Mouse (Mus musculus) adrenal gland (tissue): ENCODE measurements at regions not wholly inside any gene's neighbourhood (a gene's known extent, or its start where the extent isn't known, plus 50 kb on each side); places are given as distances from the start of the nearest gene placed in this dataset.
"Not testable (repeated sequence)": the region's sequence is repeated elsewhere in the genome, so short reads cannot be mapped to it uniquely, and the experiment has no call there.

Experiments used
- intact Hi-C: fragments of 180-260 bp; cut with DNase I; formaldehyde crosslinking; loops from one replicate; pipeline ENCODE4 v1.15.1; 2025

- intact Hi-C loops, result no loop called here
Observed at GRCm38 (mm10) chr6:4149663-4150062, 62.9 kb upstream of the Bet1 start.

- intact Hi-C loops, result no loop called here
Observed at GRCm38 (mm10) chr6:4158293-4158692, 71.5 kb upstream of the Bet1 start.

DNA sequence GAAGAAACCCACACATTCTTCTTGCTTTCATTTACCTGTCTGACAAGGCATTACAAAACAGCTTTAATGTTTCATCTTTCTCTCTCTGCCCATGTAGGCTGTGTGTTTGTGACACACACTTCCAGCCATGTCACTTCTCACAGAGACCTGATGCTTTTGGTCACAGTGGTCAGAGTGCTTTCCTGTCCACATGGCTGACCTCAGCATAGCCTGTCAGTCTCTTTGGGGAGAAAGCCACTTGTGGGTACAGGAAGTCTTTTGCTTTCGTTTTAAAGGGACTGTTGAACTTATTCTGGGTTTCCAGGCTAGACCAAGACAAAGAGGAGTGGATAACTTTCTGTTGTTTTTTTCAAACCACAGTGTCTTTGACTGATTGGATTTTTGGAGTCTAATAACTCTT lies 77.0 kb upstream of the Bet1 start:
- intact Hi-C loops, result no loop called here

DNA sequence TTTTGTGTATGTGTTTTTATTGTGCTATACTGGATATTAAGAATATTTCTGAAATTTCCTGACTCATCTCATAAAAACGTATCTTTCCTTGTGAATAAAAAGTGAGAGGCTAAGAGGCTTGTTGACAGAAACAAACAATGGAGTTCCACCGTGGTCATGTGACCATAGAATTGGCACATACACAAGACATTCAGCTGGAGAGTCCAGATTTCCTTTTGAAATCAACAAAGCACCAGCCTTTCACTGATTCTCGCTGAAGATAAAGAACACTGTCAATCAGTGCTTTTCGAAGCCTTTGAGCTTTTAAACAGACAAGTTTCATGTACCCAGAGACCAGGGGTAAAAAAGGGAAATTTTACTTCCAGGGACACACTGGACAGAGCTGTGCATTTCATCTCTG lies 80.3 kb upstream of the Bet1 start:
- intact Hi-C loops, result no loop called here

- intact Hi-C loops, result no loop called here
Observed at GRCm38 (mm10) chr6:4167757-4168156, 81.0 kb upstream of the Bet1 start.

DNA sequence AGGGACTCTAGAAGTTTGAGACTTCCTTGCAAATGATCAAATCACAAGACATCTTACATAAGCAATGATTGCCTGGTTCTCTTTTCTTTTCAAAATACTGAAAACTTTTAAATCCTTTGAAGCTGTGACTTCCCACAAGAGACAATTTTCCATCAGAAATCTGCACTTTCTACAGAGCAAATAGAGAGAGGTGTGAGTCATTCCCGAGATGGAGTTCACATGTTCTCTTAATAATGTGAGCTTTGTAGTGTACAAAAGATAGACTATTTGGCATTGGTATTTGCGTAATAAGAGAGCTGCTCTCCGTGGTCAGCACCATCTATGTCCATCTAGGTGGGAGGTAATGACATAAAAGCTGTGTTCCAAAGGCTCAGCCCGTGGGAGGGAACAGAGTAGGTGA lies 84.8 kb upstream of the Bet1 start:
- intact Hi-C loops, result no loop called here

DNA sequence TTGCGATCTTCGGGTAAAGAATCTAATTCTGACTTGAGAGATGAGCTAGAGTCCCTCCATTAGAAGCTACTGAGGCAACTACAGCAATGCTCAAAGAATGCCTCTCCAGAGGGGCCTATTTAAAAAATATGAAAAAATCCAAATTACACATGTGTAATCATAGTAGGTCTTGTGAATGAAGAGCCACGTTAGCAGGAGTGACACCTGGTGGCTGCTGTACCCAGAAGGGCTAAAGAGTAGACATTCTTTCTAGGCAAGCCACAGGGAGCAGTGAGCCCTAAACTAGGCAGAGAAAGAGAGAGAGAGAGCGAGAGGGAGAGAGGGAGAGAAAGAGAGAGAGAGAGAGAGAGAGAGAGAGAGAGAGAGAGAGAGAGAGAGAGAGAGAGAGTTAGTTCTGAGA lies 100.9 kb upstream of the Bet1 start:
- intact Hi-C loops, result no loop called here

GRCm38 (mm10) chr6:4190976-4191375 lies 104.2 kb upstream of the Bet1 start:
- intact Hi-C loops, result not testable (repeated sequence)

- intact Hi-C loops, result no loop called here
Observed at GRCm38 (mm10) chr6:4193286-4193685, 106.5 kb upstream of the Bet1 start.

GRCm38 (mm10) chr6:4201176-4201575 lies 114.4 kb upstream of the Bet1 start:
- intact Hi-C loops, result no loop called here

GRCm38 (mm10) chr6:4205681-4206080 lies 118.9 kb upstream of the Bet1 start:
- intact Hi-C loops, result no loop called here

DNA sequence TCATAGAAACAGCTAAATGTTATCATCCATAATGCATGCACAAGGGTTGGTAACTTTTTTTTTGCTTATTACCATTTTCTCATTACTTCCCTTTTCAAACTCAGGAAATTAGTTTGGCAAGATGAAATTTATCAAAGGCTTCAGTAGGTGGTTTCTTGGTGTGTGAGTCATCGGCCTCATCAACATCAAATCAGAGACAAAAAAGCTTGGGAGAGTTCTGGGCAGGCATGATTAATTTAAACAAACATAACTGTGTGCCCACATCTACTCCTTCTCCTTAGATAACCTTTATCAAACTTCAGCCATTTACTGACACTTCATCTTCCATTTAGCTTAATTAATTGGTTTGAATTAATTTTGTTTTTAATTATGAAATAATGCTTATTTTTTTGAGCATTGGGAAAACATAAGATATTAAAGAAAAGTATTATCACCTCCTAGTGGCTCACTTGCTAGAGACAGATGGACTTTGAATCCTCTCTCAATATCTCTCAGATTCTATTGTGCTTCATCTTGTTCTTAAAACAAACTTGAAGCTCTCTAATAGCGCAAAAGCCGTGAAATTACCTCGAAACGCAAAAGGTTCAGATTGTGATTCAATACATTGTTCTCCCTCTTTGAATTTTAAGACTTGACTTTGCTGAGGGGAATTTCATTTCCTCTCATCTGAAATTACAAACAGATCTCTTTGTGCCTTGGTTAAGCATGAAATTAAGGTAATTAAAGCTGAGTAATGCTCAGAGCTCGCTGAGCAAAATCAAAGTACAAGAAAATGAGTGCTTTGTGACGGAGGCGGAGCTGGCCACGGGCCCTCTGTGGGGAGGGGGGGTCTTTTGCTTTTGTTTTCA lies 158.7 kb upstream of the Bet1 start:
- intact Hi-C loops, result no loop called here

- intact Hi-C loops, result no loop called here
Observed at GRCm38 (mm10) chr6:4246113-4246419, 159.3 kb upstream of the Bet1 start.

DNA sequence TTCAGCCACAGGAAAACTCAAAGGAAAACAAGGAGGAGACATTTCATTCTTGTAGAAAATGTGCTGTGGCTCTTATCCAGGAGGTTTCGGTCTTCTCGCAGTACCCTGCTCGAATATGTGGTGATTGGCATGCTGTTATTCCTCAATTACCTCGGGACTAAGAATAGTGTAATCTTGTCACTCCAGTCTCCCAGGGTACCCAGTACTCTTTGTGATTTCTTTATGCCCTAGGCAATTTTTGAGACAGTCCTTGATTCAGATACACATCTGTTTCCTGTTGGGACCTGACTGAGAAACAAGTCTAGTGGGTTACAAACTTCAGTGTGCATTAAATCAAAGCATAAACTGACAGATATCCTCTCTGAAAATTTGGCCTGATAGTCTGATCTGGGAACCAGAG lies 189.8 kb upstream of the Bet1 start:
- intact Hi-C loops, result no loop called here

DNA sequence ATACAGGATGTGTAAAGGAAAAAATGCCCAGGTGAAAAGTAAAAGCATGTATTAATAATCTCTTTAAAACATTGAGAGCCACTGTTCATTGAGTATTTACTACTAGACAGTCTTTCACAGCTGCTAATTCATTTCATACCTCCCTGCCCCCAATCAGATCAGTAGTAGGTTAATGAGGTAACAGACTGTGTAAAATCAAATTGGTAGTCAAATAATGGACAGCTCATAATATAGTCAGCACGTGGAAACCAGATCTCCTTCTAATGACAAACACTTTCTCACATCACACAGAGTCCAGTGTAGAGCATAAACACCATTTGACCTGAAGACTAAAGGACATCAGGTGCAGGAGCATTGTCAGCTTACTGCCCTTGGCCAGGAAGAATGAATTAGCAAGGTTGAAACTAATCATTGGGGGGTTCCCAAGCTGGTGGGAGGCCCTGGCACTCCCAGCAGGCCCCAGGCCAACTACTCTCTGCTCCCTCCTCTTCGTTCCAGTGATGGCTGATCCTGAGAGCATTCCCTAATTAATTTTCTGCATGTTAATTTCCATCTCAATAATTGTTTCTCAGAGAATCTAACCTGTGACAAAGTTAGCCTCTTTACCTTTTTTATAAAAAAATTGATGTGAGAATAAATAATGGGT lies 190.6 kb upstream of the Bet1 start:
- intact Hi-C loops, result no loop called here

- intact Hi-C loops, result no loop called here
Observed at GRCm38 (mm10) chr6:4291380-4291779, 204.6 kb upstream of the Bet1 start.

GRCm38 (mm10) chr6:4303410-4303809 lies 201.2 kb upstream of the Col1a2 start:
- intact Hi-C loops, result not testable (repeated sequence)

DNA sequence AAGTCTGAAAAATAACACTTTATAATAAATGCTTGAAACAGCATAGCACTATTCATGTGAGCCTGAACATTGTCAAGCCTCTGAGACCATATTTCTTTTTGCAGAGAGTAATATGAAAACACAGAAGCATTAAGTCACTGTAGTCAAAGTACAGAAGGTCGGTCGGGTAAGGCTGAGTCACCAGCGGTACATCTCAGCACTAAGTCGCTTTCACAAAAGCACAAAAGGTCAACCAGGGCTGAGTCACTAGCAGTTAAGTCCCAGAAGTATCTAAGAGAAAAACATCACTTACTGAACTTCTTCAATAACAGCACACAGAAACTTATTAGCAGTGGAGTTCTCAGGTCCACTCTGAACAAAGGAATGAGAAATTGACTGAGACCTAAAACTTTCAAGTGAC lies 154.7 kb upstream of the Col1a2 start:
- intact Hi-C loops, result no loop called here

DNA sequence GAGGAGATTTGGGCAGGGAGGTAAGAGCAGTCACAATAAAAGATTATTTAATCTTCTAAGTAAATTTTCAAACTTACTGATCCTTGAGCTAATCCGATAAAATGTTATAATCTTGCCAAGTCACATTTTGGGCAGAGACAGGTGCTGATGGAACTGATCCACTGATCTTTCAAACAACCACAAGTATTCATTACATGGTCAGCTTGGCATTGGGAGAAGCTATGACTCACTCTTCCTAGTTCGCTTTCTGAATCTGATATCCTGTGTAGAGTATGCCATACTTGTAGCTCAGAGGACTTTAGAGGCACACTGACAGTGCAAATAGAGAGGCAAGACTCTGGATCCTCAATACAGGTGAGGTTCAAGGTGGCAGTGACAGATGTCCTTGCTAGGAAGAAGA lies 142.4 kb upstream of the Col1a2 start:
- intact Hi-C loops, result no loop called here

DNA sequence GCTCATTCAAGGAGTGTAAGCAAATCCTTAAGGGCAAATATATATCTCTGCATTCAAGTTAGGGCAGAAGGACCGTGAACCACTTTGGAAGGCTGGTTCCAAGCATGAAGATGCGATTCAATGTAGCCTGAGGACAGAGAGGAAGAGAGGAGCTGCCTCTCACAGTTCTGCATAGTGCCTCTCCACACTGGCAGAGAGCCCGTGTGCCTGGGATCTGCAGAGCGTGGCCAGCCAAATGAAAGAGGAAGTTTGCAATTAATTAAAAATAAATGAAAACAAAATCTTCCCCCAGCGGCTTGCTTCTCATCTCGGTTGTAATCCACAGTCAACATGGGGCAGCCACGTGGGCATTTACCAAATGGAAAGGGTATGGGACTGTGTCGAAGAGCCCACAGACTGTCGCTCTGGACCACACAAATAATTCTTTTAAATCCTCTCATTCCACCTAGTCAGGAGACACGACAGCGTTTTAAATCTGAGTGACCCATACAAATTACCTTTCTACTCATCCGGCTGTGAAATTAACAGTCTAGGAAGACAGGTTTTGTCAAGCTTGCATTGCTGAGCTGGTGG lies 129.1 kb upstream of the Col1a2 start:
- intact Hi-C loops, result no loop called here

DNA sequence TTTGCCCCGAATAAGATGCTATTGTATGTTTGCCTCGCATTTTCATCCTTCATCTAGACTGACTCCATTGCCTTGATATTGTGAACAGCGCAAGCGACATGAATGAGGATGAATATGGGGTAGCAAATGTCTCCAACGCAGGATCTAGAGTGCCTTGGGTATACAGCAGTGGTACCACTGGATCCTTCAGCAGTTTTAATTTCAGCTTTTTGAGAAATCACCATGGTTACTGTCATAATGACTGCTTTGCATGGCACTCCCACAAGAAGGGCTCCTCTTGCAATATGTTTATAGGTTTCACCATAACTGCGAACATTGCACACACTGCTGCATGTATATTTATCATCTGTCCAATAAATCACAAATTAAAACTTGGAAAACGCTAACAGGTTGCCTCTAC lies 107.8 kb upstream of the Col1a2 start:
- intact Hi-C loops, result no loop called here

- intact Hi-C loops, result no loop called here
Observed at GRCm38 (mm10) chr6:4397695-4398598, 106.7 kb upstream of the Col1a2 start.
